Mouse (Mus musculus): ENCODE results near the gene Ptcd1.

GRCm38 (mm10) chr5:145166536-145167305 lies at the start of gene Ptcd1, which contains the start of gene Cpsf4:
- TF ChIP-seq POLR2A (IDR thresholded peaks at IDR 0.05; ENCODE audit: extremely low read depth, insufficient read depth, low read length), result peak; percentile 92; the same call in 1 of the 2 replicates
- TF ChIP-seq CTCF (IDR thresholded peaks at IDR 0.05; ENCODE audit: extremely low read depth, insufficient read depth, low read length), result no peak

All from cortical plate, adult 2 months (tissue).